Mouse (Mus musculus): ENCODE data around the gene Rdh1.

DNA sequence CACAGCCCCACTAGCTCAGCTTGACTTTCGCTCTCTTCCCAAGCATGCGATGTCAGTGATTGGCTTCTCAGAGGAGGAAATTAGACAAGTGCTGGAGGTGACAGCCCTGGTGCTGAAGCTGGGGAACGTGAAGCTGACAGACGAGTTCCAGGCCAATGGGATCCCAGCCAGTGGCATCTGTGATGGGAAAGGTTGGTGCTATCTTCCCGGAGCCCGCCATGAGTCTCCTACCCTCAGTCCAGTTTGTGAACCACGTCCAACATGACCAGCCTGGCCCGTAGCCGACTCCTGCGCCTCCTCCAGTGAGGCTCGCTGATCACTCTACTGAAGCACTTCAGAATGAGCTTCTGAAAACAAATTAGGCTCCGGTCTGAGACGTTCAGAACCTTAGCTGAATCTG, 49.2 kb upstream of the Rdh1 start:
- TF ChIP-seq GATA1 (IDR thresholded peaks at IDR 0.05; ENCODE audit: borderline replicate concordance, low read length) (no peak), CTCF (IDR thresholded peaks at IDR 0.05; ENCODE audit: low read depth, low read length) (no peak)

Measured in G1E (cell line).